ENCODE assay signal across 9 mouse cellular contexts in genomic region chr19:9991304-9991703, GRCm38 (mm10). TPM values are rescaled to one million over a fixed set of nuclear protein-coding genes. Genes with fewer than 3 reads are reported as not detected.
DNase-seq lines count a peak whose midpoint lies in the region; ATAC-seq lines count a peak whose summit lies in the region.
"Had no signal": no experiment of that assay in that cellular context is flagged by ENCODE, and none has a peak within 500 bp of the region (broad histone marks: within the 10 kb centered on the region; RNA-seq: fewer than 3 reads in every experiment).

No protein-coding gene starts in this region.

- no peak overlapping the region for H3K4me2 ChIP-seq in hindbrain, embryonic 11.5 days (replicated peaks; ENCODE audit: low read depth, low read length)
- H3K4me2 ChIP-seq: heart, embryonic 15.5 days had no signal

- no peak overlapping the region for H3K9ac ChIP-seq in hindbrain, embryonic 11.5 days (ENCODE audit: low read depth, low read length)
- H3K9ac ChIP-seq: heart, embryonic 15.5 days had no signal

- no peaks in the 10 kb centered on the region for H3K36me3 ChIP-seq in hindbrain, embryonic 11.5 days (ENCODE audit: control insufficient read depth, insufficient read depth, low read length)
- H3K36me3 ChIP-seq: heart, embryonic 15.5 days had no signal

- WGBS in hindbrain, embryonic 11.5 days, result 20% methylated on average over 5 of the region's 5 CpGs

- DNase-seq in ES-CJ7 (ENCODE audit: low read depth, low spot score), result peak; percentile 83
- DNase-seq in adrenal gland, postnatal 4 days (ENCODE audit: low spot score in 2 of 2), result peak; percentile 56 to 70
- DNase-seq in hindbrain, embryonic 11.5 days (ENCODE audit: low spot score), result peak; percentile 86
- DNase-seq in layer of hippocampus, postnatal 10 days (ENCODE audit: low spot score in 2 of 2), result peak; percentile 84 to 86
- DNase-seq in lung, postnatal 25 days (ENCODE audit: low spot score), result peak; percentile 87
- peak; percentile 83 for DNase-seq in right cerebral cortex, adult 18-20 months
- peak; percentile 58 for DNase-seq in urinary bladder, adult 2 months (ENCODE audit: low spot score)

- H3K27me3 ChIP-seq in hindbrain, embryonic 11.5 days (ENCODE audit: control insufficient read depth, insufficient read depth, low read length), result no peaks in the 10 kb centered on the region
- H3K27me3 ChIP-seq: heart, embryonic 15.5 days had no signal

- H3K27ac ChIP-seq in hindbrain, embryonic 11.5 days (ENCODE audit: low read depth, low read length), result no peak overlapping the region
- H3K27ac ChIP-seq: heart, embryonic 15.5 days had no signal

- no peak overlapping the region for H3K4me3 ChIP-seq in hindbrain, embryonic 11.5 days (ENCODE audit: low read depth, low read length)
- H3K4me3 ChIP-seq: heart, embryonic 15.5 days had no signal

- peak; percentile 82 for ATAC-seq in erythroblast, adult 5-6 weeks (replicated peaks; ENCODE audit: low FRiP score, poor library complexity, severe bottlenecking)
- peak; percentile 21 for ATAC-seq in hindbrain, embryonic 11.5 days (ENCODE audit: low FRiP score)

- no peaks in the 10 kb centered on the region for H3K9me3 ChIP-seq in hindbrain, embryonic 11.5 days (ENCODE audit: control insufficient read depth, low read length)
- H3K9me3 ChIP-seq: heart, embryonic 15.5 days had no signal

- no peaks in the 10 kb centered on the region for H3K4me1 ChIP-seq in hindbrain, embryonic 11.5 days (replicated peaks; ENCODE audit: control insufficient read depth, insufficient read depth, low read length)

RNA-seq across cellular contexts. Expression of gene Best1, which starts 10.1 kb away (rescaled TPM):
- total RNA-seq in adrenal gland, postnatal 4 days (2021), result 1 to 10 TPM in 1 of 2 experiments, under 1 TPM in 1; 0.71 to 2.2 TPM
- total RNA-seq in erythroblast, adult 5-6 weeks (2015; ENCODE audit: low replicate concordance), result not detected in 2 replicates
- total RNA-seq in erythroblast, adult 5-6 weeks (2017; ENCODE audit: low replicate concordance), result not detected in 2 replicates
- 0.91 and 1.1 TPM in 2 replicates for polyA plus RNA-seq in hindbrain, embryonic 11.5 days (2014; fragmentation: Nextera tagmentation; extraction: Ambion mirVana)
- 1 to 10 TPM; 1.9 to 3.0 TPM for total RNA-seq in layer of hippocampus, postnatal 10 days (2021)
- polyA plus RNA-seq in urinary bladder, adult 2 months (2012; rRNA removed), result 3.8 and 4.2 TPM in 2 replicates

RNA-seq across cellular contexts. Expression of gene Rab3il1, which starts 10.2 kb away (rescaled TPM):
- 10 to 100 TPM; 21.8 to 23.9 TPM for total RNA-seq in adrenal gland, postnatal 4 days (2021)
- 263 and 307 TPM in 2 replicates for total RNA-seq in erythroblast, adult 5-6 weeks (2015; ENCODE audit: low replicate concordance)
- 530 and 535 TPM in 2 replicates for total RNA-seq in erythroblast, adult 5-6 weeks (2017; ENCODE audit: low replicate concordance)
- polyA plus RNA-seq in hindbrain, embryonic 11.5 days (2014; fragmentation: Nextera tagmentation; extraction: Ambion mirVana), result 35.7 and 35.9 TPM in 2 replicates
- total RNA-seq in layer of hippocampus, postnatal 10 days (2021), result 10 to 100 TPM; 13.9 to 14.5 TPM
- 22.0 and 23.6 TPM in 2 replicates for polyA plus RNA-seq in urinary bladder, adult 2 months (2012; rRNA removed)

RNA-seq across cellular contexts. Expression of gene Fth1, which starts 10.9 kb away (rescaled TPM):
- total RNA-seq in adrenal gland, postnatal 4 days (2021), result 1,000 to 10,000 TPM; 1,555 to 1,573 TPM
- total RNA-seq in erythroblast, adult 5-6 weeks (2015; ENCODE audit: low replicate concordance), result 939 and 1,145 TPM in 2 replicates
- total RNA-seq in erythroblast, adult 5-6 weeks (2017; ENCODE audit: low replicate concordance), result 1,067 and 1,257 TPM in 2 replicates
- 1,301 and 1,416 TPM in 2 replicates for polyA plus RNA-seq in hindbrain, embryonic 11.5 days (2014; fragmentation: Nextera tagmentation; extraction: Ambion mirVana)
- total RNA-seq in layer of hippocampus, postnatal 10 days (2021), result 1,000 to 10,000 TPM; 2,066 to 2,109 TPM
- polyA plus RNA-seq in urinary bladder, adult 2 months (2012; rRNA removed), result 2,402 and 3,491 TPM in 2 replicates

RNA-seq across cellular contexts. Expression of gene Fads3, which starts 50.1 kb away (rescaled TPM):
- total RNA-seq in adrenal gland, postnatal 4 days (2021), result 10 to 100 TPM; 12.2 to 19.3 TPM
- 1.7 and 12.1 TPM in 2 replicates for total RNA-seq in erythroblast, adult 5-6 weeks (2015; ENCODE audit: low replicate concordance)
- total RNA-seq in erythroblast, adult 5-6 weeks (2017; ENCODE audit: low replicate concordance), result 9.3 and 18.5 TPM in 2 replicates
- 5.7 and 5.8 TPM in 2 replicates for polyA plus RNA-seq in hindbrain, embryonic 11.5 days (2014; fragmentation: Nextera tagmentation; extraction: Ambion mirVana)
- total RNA-seq in layer of hippocampus, postnatal 10 days (2021), result 10 to 100 TPM; 49.1 to 54.6 TPM
- 38.6 and 41.9 TPM in 2 replicates for polyA plus RNA-seq in urinary bladder, adult 2 months (2012; rRNA removed)

Comparison
In these comparisons a context has a peak if more than half of its experiments do, and no peak if none do; other contexts are left out.
1. RNA of gene Rab3il1, which starts 10.2 kb away (total RNA-seq): 263 to 535 TPM in erythroblast, adult 5-6 weeks; 21.8 to 23.9 TPM in adrenal gland, postnatal 4 days and 13.9 to 14.5 TPM in layer of hippocampus, postnatal 10 days; every median in the first group is over 10 times any median in the second.
2. Peak in every context shown above with its lines, with median percentiles within 50 percentile points of each other: DNase-seq.